Mouse (Mus musculus) forebrain, embryonic 14.5 days (tissue): Measurements from ENCODE around the gene Olfr1449. TPM values are rescaled to one million over a fixed set of nuclear protein-coding genes. Genes with fewer than 3 reads are reported as not detected.
"Not testable (repeated sequence)": the region's sequence is repeated elsewhere in the genome, so short reads cannot be mapped to it uniquely, and the experiment has no call there.

ENCODE experiments used
- ATAC-seq: fragments of 200-750 bp; cut with Nextera tagmentation; 2 replicates; pipeline ENCODE4 v1.8.0; 2017; ENCODE audit warnings: mild to moderate bottlenecking, moderate library complexity
- DNase-seq: peaks from one replicate; pipeline ENCODE4 v3.0.0-alpha.2; 2015; ENCODE audit warnings: low spot score
- H3K27ac ChIP-seq: fragments of 300-500 bp; sonication (generic); 2 replicates; pipeline ENCODE4 v1.5.1; 2014; ENCODE audit warnings: low read depth, mild to moderate bottlenecking, control low read depth, low read length, moderate library complexity
- H3K27me3 ChIP-seq: fragments of 300-500 bp; sonication (generic); replicated peaks from 2 replicates; pipeline ENCODE4 v1.6.1; 2014; ENCODE audit warnings: low read length, control low read depth, mixed read lengths; ENCODE audit not compliant: control insufficient read depth, insufficient read depth
- H3K36me3 ChIP-seq: fragments of 300-500 bp; sonication (generic); 2 replicates; pipeline ENCODE4 v1.6.1; 2014; ENCODE audit warnings: low read length, control low read depth; ENCODE audit not compliant: control insufficient read depth, insufficient read depth
- H3K4me1 ChIP-seq: fragments of 300-500 bp; sonication (generic); 2 replicates; pipeline ENCODE4 v1.6.1; 2014; ENCODE audit warnings: antibody characterized with exemption, low read length, control low read depth; ENCODE audit not compliant: control insufficient read depth, insufficient read depth
- H3K4me2 ChIP-seq: fragments of 300-500 bp; sonication (generic); 2 replicates; pipeline ENCODE4 v1.6.1; 2014; ENCODE audit warnings: mild to moderate bottlenecking, control low read depth, low read length
- H3K4me3 ChIP-seq: fragments of 300-500 bp; sonication (generic); 2 replicates; pipeline ENCODE4 v1.5.1; 2014; ENCODE audit warnings: low read depth, low read length, control low read depth
- H3K9ac ChIP-seq: fragments of 300-500 bp; sonication (generic); 2 replicates; pipeline ENCODE4 v1.6.1; 2014; ENCODE audit warnings: mild to moderate bottlenecking, low read length, control low read depth, moderate library complexity
- H3K9me3 ChIP-seq: fragments of 300-500 bp; sonication (generic); replicated peaks from 2 replicates; pipeline ENCODE4 v1.6.1; 2016; ENCODE audit warnings: low read length, control low read depth, mixed read lengths; ENCODE audit not compliant: control insufficient read depth
- WGBS: fragments of 180-500 bp; shearing (Covaris S2); extraction: QIAGEN DNeasy Blood & Tissue Kit; methylation state at CpG from one replicate; pipeline ENCODE4 v1.1.7; 2014; 5-methylcytosine and 5-hydroxymethylcytosine counted together
- polyA plus RNA-seq: library from polyadenylated mRNA; unstranded; fragments of >200 nt; fragmentation: Nextera tagmentation; extraction: Ambion mirVana; gene quantifications from 2 replicates; pipeline ENCODE4 v1.2.1, GENCODE M21; 2014

The Olfr1449 gene
- polyA plus RNA-seq, result not detected in 2 replicates

DNA sequence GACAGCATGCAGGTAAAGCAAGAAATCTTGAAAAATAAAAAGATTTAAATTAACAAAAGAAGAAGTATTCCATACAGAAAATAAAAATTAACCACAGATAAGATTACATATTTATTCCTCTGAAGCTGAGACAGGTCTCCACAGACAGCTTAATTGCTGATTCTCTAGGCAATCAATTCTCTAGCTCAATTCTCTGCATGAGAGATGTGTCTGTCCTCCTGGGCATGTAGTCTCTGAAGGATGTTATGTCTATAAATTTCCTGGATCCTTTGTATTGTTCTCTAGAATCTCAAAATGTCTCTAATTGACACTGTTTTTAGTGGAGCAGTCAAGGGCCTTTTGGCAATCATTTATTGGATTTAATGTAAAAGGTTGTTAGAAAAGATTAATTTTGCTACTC is at the start of gene Olfr1449:
Gene Olfr1449 (plus strand): TSS at position 301 of the 400 bp plus-strand sequence.
- no peak within 1 kb of the TSS for H3K4me3 ChIP-seq
- no peak within 1 kb of the TSS for H3K9ac ChIP-seq
- H3K4me1 ChIP-seq, result no peaks in the 10 kb centered on the region
- ATAC-seq (no peak), DNase-seq (no peak)
- H3K36me3 ChIP-seq, result no peaks in the 10 kb centered on the region
- no peak within 1 kb of the TSS for H3K4me2 ChIP-seq
- no peaks in the 10 kb centered on the region for H3K27me3 ChIP-seq
- H3K27ac ChIP-seq, result no peak within 1 kb of the TSS
- H3K9me3 ChIP-seq, result no peaks in the 10 kb centered on the region

GRCm38 (mm10) chr19:12883555-12883954 is 47.1 kb upstream of the Olfr1449 start, which contains the start of gene Olfr1445:
TSS of gene Olfr1445 (plus strand) at chr19:12883855.
- no peak for DNase-seq
- Histone ChIP-seq H3K4me1 (no peaks in the 10 kb centered on the region), H3K27ac (no peak within 1 kb of the TSS), H3K4me2 (no peak within 1 kb of the TSS), H3K27me3 (no peaks in the 10 kb centered on the region), H3K9me3 (peaks cover 4% of the 10 kb centered on the region; the same call in 1 of the 2 replicates), H3K4me3 (no peak within 1 kb of the TSS), H3K36me3 (no peaks in the 10 kb centered on the region), H3K9ac (no peak within 1 kb of the TSS)
- 87% methylated on average over 2 of the region's 2 CpGs for WGBS
- no peak for ATAC-seq

DNA sequence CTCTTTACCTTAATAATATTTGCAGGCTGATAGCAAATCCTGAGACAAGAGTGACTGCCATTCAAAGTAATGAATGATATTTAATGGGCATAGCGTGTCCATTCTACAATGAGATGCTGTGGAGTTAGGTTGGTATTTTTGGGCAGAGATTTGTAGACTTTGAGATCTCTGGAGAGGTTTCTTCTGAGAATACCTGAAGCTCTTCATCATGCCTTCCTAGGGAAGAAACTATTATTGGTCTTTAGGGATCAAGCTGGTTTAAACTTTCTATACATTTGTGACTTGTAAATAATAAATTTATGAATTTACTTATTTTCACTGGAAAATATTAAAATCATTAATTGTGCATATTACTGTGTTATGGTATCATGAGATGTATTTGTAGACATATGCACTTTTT is 37.2 kb upstream of the Olfr1449 start, which contains the start of gene Olfr1446:
Gene Olfr1446 (minus strand): TSS at position 101 of the 400 bp plus-strand sequence.
- Histone ChIP-seq H3K4me3 (no peak within 1 kb of the TSS), H3K9ac (no peak within 1 kb of the TSS), H3K9me3 (no peaks in the 10 kb centered on the region), H3K27ac (no peak within 1 kb of the TSS), H3K4me1 (no peaks in the 10 kb centered on the region), H3K27me3 (no peaks in the 10 kb centered on the region), H3K36me3 (no peaks in the 10 kb centered on the region), H3K4me2 (no peak within 1 kb of the TSS)
- 81% methylated on average over 1 of the region's 1 CpGs for WGBS
- ATAC-seq, result no peak
- DNase-seq, result no peak

GRCm38 (mm10) chr19:12903643-12904042 is 27.0 kb upstream of the Olfr1449 start, which contains the start of gene Olfr1447:
TSS of gene Olfr1447 (minus strand) at chr19:12903743.
- H3K9me3 ChIP-seq, result peaks cover 2% of the 10 kb centered on the region; the same call in 1 of the 2 replicates
- no peaks in the 10 kb centered on the region for H3K4me1 ChIP-seq
- H3K27me3 ChIP-seq, result no peaks in the 10 kb centered on the region
- H3K9ac ChIP-seq, result no peak within 1 kb of the TSS
- DNase-seq, result no peak
- 97% methylated on average over 1 of the region's 1 CpGs for WGBS
- H3K36me3 ChIP-seq, result no peaks in the 10 kb centered on the region
- no peak within 1 kb of the TSS for H3K4me2 ChIP-seq
- no peak within 1 kb of the TSS for H3K4me3 ChIP-seq
- H3K27ac ChIP-seq, result no peak within 1 kb of the TSS
- no peak for ATAC-seq

GRCm38 (mm10) chr19:12924319-12924718 is 6.3 kb upstream of the Olfr1449 start, which contains the start of gene Olfr1448:
TSS of gene Olfr1448 (minus strand) at chr19:12924419.
- Histone ChIP-seq H3K9me3 (0 out of 2 replicates have a peak, but pooled peaks cover 2% of the 10 kb centered on the region), H3K36me3 (no peaks in the 10 kb centered on the region), H3K27me3 (no peaks in the 10 kb centered on the region), H3K4me3 (no peak within 1 kb of the TSS), H3K27ac (no peak within 1 kb of the TSS), H3K4me1 (no peaks in the 10 kb centered on the region), H3K9ac (no peak within 1 kb of the TSS), H3K4me2 (no peak within 1 kb of the TSS)
- WGBS, result 69% methylated on average over 1 of the region's 1 CpGs
- ATAC-seq, result no peak
- DNase-seq, result no peak

DNA sequence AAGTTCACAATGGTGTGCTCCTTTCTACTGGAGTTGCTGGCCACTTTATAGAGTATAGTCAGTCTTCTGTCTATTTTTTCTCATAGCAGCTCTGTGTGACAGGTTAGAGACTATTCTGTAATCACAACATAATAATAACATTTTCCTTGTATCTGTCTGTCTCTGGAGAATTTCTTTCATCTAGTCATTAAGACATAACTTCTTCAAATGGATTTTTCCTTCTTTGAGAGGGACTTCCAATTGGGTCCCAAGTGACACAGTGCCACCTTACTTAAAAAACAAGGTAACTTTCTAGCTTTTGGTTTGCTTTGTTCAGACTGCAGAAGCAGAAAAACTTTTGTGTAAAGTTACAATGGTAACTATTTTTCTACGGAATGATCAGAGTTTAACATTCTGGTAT is 19.3 kb downstream of the Olfr1449 start, which contains the start of gene Olfr1450:
Gene Olfr1450 (plus strand): TSS at position 301 of the 400 bp plus-strand sequence.
- DNase-seq (no peak), ATAC-seq (no peak)
- Histone ChIP-seq H3K4me3 (no peak within 1 kb of the TSS), H3K27me3 (no peaks in the 10 kb centered on the region), H3K4me1 (no peaks in the 10 kb centered on the region), H3K9me3 (0 out of 2 replicates have a peak, but pooled peaks cover 6% of the 10 kb centered on the region), H3K4me2 (no peak within 1 kb of the TSS), H3K27ac (no peak within 1 kb of the TSS), H3K36me3 (no peaks in the 10 kb centered on the region), H3K9ac (no peak within 1 kb of the TSS)
- WGBS, result 98% methylated on average over 1 of the region's 1 CpGs

DNA sequence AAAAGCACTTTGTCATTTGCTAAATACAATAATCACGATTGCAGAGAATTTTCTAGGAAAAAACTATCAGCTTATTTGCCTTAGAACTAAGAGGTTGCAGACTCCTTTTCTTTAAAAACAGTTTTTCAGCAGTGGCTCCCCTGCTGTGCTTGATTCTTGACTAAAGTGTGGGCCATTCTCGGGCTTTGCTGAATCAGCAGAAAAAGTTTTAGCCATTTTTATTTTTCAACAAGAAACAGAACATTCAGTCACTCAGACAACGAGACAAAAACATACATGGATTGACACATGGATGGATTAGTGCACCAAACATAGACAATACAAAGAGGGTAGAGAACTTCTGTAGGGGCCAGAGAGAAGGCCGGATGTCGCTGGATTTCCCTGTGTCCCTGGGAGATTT is 39.4 kb downstream of the Olfr1449 start:
- not testable (repeated sequence) for H3K4me3 ChIP-seq, H3K9me3 ChIP-seq, ATAC-seq, H3K27me3 ChIP-seq, H3K4me2 ChIP-seq, H3K4me1 ChIP-seq, DNase-seq, H3K27ac ChIP-seq, H3K36me3 ChIP-seq, H3K9ac ChIP-seq
- WGBS, result 82% methylated on average over 5 of the region's 5 CpGs

Other genes starting within 250 kb of the Olfr1449 start
- gene Keg1, start 235.1 kb upstream of the Olfr1449 start, polyA plus RNA-seq, result not detected in 2 replicates
- 1.2 TPM in 2 replicates for gene Cntf, start 165.2 kb upstream of the Olfr1449 start, polyA plus RNA-seq
- gene Zfp91, start 134.7 kb upstream of the Olfr1449 start, polyA plus RNA-seq, result 7.7 and 8.1 TPM in 2 replicates
- 1.2 and 1.4 TPM in 2 replicates for gene Lpxn, start 134.6 kb upstream of the Olfr1449 start, polyA plus RNA-seq
- not detected in 2 replicates for gene Gm5244, start 84.2 kb upstream of the Olfr1449 start, polyA plus RNA-seq
- gene Olfr1444, start 73.6 kb upstream of the Olfr1449 start, polyA plus RNA-seq, result not detected in 2 replicates
- gene Olfr1445, start 47.0 kb upstream of the Olfr1449 start, polyA plus RNA-seq, result not detected in 2 replicates
- not detected in 2 replicates for gene Olfr1446, start 37.3 kb upstream of the Olfr1449 start, polyA plus RNA-seq
- not detected in 2 replicates for gene Olfr1447, start 27.1 kb upstream of the Olfr1449 start, polyA plus RNA-seq
- not detected in 2 replicates for gene Olfr1448, start 6.4 kb upstream of the Olfr1449 start, polyA plus RNA-seq
- gene Olfr1450, start 19.4 kb downstream of the Olfr1449 start, polyA plus RNA-seq, result not detected in 2 replicates
- not detected in 2 replicates for gene Olfr1451, start 64.2 kb downstream of the Olfr1449 start, polyA plus RNA-seq
- gene Olfr1453, start 97.5 kb downstream of the Olfr1449 start, polyA plus RNA-seq, result not detected in 2 replicates
- gene Olfr1454, start 129.8 kb downstream of the Olfr1449 start, polyA plus RNA-seq, result not detected in 2 replicates
- gene Olfr1457, start 167.1 kb downstream of the Olfr1449 start, polyA plus RNA-seq, result not detected in 2 replicates
- not detected in 2 replicates for gene Olfr1458, start 175.9 kb downstream of the Olfr1449 start, polyA plus RNA-seq
- not detected in 2 replicates for gene Olfr1459, start 218.7 kb downstream of the Olfr1449 start, polyA plus RNA-seq
- gene Olfr1461, start 232.2 kb downstream of the Olfr1449 start, polyA plus RNA-seq, result not detected in 2 replicates